Mouse (Mus musculus) left cerebral cortex, postnatal 14 days (tissue): ENCODE measurements around the gene Vmn1r235. TPM values are rescaled to one million over a fixed set of nuclear protein-coding genes. Genes with fewer than 3 reads are reported as not detected.
"Not testable (repeated sequence)": the region's sequence is repeated elsewhere in the genome, so short reads cannot be mapped to it uniquely, and the experiment has no call there.

Experiments used
- DNase-seq, 2 experiments: peaks; one replicate each; pipeline ENCODE4 v3.0.0; 2021 to 2022; ENCODE audit warnings: low spot score in 2 of 2, mixed read lengths in 1 of 2
- intact Hi-C: fragments of 180-260 bp; cut with DNase I; formaldehyde crosslinking; loops from one replicate; pipeline ENCODE4 v1.15.1; 2025
- long read RNA-seq, 2 experiments: library from polyadenylated mRNA; stranded (forward); transcript quantifications; one replicate each; pipeline ENCODE4 v2.0.0; 2021
- microRNA-seq, 2 experiments: library from miRNA; unstranded; fragments of <30 nt; microRNA quantifications; one replicate each; pipeline ENCODE4 v1.2.0; 2022
- total RNA-seq, 2 experiments: library from RNA; stranded (reverse); gene quantifications; 2 replicates each; pipeline ENCODE4 v1.2.3; 2021

Vmn1r235 gene
- total RNA-seq, result not detected
- long read RNA-seq, experiment 1, result 0 reads
- long read RNA-seq, experiment 2, result 0 reads

DNA sequence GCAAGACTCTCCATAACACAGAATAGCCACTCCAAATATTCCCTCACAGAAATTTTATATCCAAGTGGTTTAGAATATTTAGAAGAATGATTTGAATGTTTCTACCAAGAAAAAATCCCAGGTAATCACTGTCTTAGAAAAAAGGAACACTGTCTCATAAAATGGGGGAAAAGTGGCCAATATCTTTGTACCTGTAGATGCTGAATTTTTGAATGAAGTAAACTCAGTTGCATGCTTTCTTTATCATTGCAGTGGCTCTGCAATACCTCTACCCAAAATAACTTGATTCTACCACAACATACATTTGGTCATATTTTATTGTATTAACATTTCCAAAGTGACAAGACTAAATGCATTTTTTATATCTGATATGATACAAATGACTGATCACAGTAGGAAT, at the start of gene Vmn1r235:
TSS of gene Vmn1r235 (plus strand) at position 301 of the 400 bp plus-strand sequence.
- intact Hi-C loops, result no loop called here
- no peak for DNase-seq

GRCm38 (mm10) chr17:21211081-21211480, 45.1 kb upstream of the Vmn1r235 start:
- intact Hi-C loops, DNase-seq: not testable (repeated sequence)

DNA sequence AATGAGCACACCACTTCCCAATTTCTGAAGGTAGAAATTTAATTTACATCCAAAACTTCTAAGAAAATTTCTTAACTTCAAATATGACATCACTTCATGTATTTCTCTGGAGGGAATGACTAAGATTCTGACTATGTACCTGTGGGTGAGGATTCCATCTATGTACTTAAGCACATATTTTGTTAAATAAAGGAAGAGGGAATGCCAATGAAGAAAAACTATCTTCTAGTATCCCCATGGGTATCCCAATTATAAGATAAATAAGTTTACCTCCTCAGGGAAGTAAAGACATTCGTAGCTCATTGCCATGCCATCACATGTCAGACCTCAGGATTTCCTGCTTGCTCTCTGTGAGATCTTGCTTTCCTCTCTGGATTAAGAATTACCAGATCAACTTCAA, 30.4 kb upstream of the Vmn1r235 start, which contains the start of gene Vmn1r234:
TSS of gene Vmn1r234 (plus strand) at position 301 of the 400 bp plus-strand sequence.
- intact Hi-C loops, result no loop called here
- DNase-seq, result no peak

DNA sequence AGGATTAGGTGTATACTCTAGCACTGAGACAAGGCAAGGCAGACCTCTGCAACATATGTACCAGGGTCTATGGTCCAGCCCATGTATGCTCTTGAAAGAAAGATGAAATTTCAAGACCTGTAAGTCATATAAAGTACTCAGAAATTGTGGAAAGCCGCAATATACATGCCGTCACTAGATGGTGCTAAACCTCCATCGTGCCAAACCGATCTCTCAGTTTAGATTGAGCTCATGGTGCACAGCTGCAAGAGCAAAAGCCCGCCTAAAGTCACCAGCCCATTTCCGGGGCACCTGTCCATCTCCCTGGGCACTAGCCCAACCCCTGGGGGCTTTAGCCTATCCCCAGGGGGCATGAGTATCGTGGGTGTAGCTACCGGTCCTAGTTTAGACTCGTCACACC, 24.6 kb upstream of the Vmn1r235 start:
- peak; percentile 46 to 67 for DNase-seq
- intact Hi-C loops, result loop anchor here (5.0 kb wide), 1 partner anchor 191 kb away; the partner anchor contains the start of gene Zfp54

GRCm38 (mm10) chr17:21272103-21272502, 15.9 kb downstream of the Vmn1r235 start:
- intact Hi-C loops, result loop anchor here (2.0 to 5.0 kb wide), 2 partner anchors 151 to 245 kb away; partner anchors contain the start of gene Zfp54
- DNase-seq, result peak; percentile 77 to 88

DNA sequence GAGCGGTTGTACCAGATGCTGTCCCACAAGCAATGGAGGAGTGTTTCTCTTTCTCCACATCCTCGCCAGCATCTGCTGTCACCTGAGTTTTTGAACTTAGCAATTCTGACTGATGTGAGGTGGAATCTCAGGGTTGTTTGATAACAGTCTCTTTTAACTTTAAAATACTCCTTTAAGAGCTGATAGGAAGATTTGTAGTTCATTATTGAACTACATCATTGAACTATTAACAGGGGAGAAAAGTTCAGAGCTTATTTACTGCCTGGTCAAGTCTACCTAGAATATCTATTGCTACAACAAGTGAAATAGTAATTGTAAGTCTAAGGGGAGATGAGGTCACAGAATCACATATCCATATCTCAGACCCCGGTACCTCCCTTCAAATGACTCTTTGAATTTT, 26.4 kb downstream of the Vmn1r235 start, which contains the start of gene Vmn1r236:
TSS of gene Vmn1r236 (plus strand) at position 301 of the 400 bp plus-strand sequence.
- intact Hi-C loops, result no loop called here
- no peak for DNase-seq

DNA sequence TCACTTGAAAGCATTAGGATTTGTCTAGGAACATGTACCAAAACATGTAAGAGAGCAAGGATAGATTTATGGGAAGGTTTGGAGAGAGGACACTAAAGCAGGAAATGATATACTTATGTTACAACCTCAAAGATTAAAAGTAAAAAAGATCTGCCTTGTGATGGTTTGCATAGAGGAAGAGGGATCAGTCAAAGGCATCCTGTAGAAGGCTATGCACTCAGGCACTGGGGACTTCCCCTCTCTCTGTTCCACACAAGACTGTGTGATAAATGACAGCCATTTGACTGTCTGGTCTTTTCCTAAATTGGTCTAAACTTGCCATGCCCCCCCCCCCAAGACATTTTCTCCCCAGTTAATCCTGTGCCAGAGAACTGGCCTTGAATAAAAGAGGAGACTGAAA, 28.2 kb downstream of the Vmn1r235 start:
- intact Hi-C loops, result no loop called here
- DNase-seq, result no peak

DNA sequence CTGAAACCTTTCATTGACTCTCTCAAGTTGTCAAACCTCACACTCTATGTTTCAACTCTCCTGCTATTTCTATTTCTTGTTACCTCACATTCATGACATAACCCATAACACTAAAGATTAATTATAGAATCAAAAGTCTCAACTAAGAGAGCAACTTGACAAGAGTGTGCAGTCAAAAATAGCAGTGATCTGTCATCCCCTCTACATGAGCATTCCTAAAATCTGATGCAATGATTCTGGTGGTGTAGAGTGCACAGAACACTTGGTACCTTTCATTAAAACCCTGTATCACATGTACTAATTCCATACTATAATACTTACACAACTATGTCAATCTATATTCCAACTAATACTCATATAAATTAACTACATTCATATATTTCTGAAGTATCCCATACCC, 33.5 kb downstream of the Vmn1r235 start:
- DNase-seq, result no peak
- intact Hi-C loops, result no loop called here

- intact Hi-C loops, result no loop called here
- DNase-seq, result no peak
These were observed 55.4 kb downstream of the Vmn1r235 start, which contains the start of gene Vmn1r237 for GRCm38 (mm10) chr17:21311565-21311964. Vmn1r237 (plus strand) TSS chr17:21311865.

Small RNA genes lying within 50 kb of the gene (microRNA-seq; reads per million reads assigned to microRNA genes)
- 0 reads per million in 2 experiments for gene Gm26384

Other genes starting within 250 kb of the Vmn1r235 start
- 10 to 100 TPM; 19.0 to 21.2 TPM for gene Zfp160, start 247.5 kb upstream of the Vmn1r235 start, total RNA-seq
- not detected for gene Vmn1r234, start 30.3 kb upstream of the Vmn1r235 start, total RNA-seq
- not detected for gene Vmn1r236, start 26.5 kb downstream of the Vmn1r235 start, total RNA-seq
- gene Vmn1r237, start 55.5 kb downstream of the Vmn1r235 start, total RNA-seq, result not detected
- under 1 TPM; 0.91 to 0.92 TPM for gene Zfp677, start 127.3 kb downstream of the Vmn1r235 start, total RNA-seq
- under 1 TPM; 0.59 to 0.63 TPM for gene Zfp54, start 166.8 kb downstream of the Vmn1r235 start, total RNA-seq
- 1 to 10 TPM; 4.0 to 4.2 TPM for gene Zfp51, start 194.0 kb downstream of the Vmn1r235 start, total RNA-seq
- 1 to 10 TPM; 3.3 to 3.8 TPM for gene Zfp53, start 232.6 kb downstream of the Vmn1r235 start, total RNA-seq